Comparison of ENCODE assay signal across 8 mouse cellular contexts in the genomic region with DNA sequence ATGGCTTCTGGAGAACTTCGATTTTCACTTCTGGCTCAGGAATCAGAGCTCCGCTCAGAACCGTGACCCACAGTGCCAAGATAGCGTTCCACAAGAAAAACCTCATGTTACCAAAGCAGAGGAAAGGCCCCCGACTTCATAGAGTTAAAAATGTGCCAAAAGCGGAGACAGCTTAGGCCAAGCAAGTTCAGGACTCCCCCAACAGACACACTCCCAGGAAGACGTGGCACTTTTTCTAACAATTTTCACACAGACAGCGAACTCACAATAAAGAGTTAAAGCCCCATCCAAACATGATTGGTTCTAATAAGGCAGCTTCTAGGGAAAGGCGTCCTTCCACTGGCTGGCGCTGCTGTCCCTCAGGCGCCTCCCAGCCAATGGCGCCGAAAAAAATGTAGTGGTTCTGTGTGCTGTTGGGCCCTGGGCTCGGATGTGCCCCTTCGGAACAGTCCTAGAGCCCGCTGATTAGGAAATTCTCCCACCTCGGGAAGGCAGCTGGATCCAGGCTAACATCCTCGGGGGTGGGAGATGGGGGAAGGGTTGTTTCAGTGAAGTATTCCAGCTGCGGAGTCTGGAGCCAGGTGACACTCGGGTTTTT. TPM values are rescaled to one million over a fixed set of nuclear protein-coding genes. Genes with fewer than 3 reads are reported as not detected.
DNase-seq lines count a peak whose midpoint lies in the region; ATAC-seq and TF ChIP-seq lines count a peak whose summit lies in the region.

No protein-coding gene starts in this region.

- peak overlapping the region; percentile 76 for H3K4me3 ChIP-seq in E14TG2a.4 (replicated peaks; ENCODE audit: low read length)
- H3K4me3 ChIP-seq in forebrain, embryonic 11.5 days (ENCODE audit: low read depth, low read length) = peak overlapping the region; percentile 52
- H3K4me3 ChIP-seq in heart, embryonic 15.5 days = peak overlapping the region; percentile 76
- peak overlapping the region; percentile 67 for H3K4me3 ChIP-seq in liver, embryonic 13.5 days (replicated peaks)
- peak overlapping the region; percentile 61 for H3K4me3 ChIP-seq in stomach, embryonic 14.5 days (ENCODE audit: low read depth, low read length)

- H3K4me2 ChIP-seq in forebrain, embryonic 11.5 days (ENCODE audit: low read depth, low read length, severe bottlenecking) = peak overlapping the region; percentile 75
- peak overlapping the region; percentile 89 for H3K4me2 ChIP-seq in heart, embryonic 15.5 days
- H3K4me2 ChIP-seq in liver, embryonic 13.5 days = peak overlapping the region; percentile 96
- peak overlapping the region; percentile 64 for H3K4me2 ChIP-seq in stomach, embryonic 14.5 days (replicated peaks; ENCODE audit: low read depth, low read length)

- H3K27me3 ChIP-seq in E14TG2a.4 (ENCODE audit: insufficient read depth, low read length) = peaks cover 19% of the 10 kb centered on the region
- H3K27me3 ChIP-seq in forebrain, embryonic 11.5 days (ENCODE audit: control insufficient read depth, insufficient read depth, low read length) = no peaks in the 10 kb centered on the region
- no peaks in the 10 kb centered on the region for H3K27me3 ChIP-seq in heart, embryonic 15.5 days
- H3K27me3 ChIP-seq in liver, embryonic 13.5 days = peaks cover 16% of the 10 kb centered on the region
- no peaks in the 10 kb centered on the region for H3K27me3 ChIP-seq in stomach, embryonic 14.5 days (ENCODE audit: control insufficient read depth, insufficient read depth, low read length)

- WGBS in forebrain, embryonic 11.5 days = under 1% methylated on average over 20 of the region's 20 CpGs
- under 1% methylated on average over 20 of the region's 20 CpGs for WGBS in heart, embryonic 15.5 days
- under 1% methylated on average over 20 of the region's 20 CpGs for WGBS in liver, embryonic 13.5 days (ENCODE audit: insufficient replicate concordance)
- WGBS in stomach, embryonic 14.5 days = under 1% methylated on average over 20 of the region's 20 CpGs

- DNase-seq in c-Kit-positive CD71-positive TER-119-negative erythroid progenitor cells, embryonic 14.5 days (ENCODE audit: low read depth) = peak; percentile 85
- peak; percentile 88 for DNase-seq in forebrain, embryonic 11.5 days (ENCODE audit: low spot score)
- DNase-seq in kidney, postnatal 14 days = peak; percentile 96
- DNase-seq in liver, embryonic 13.5 days = peak; percentile 82
- peak; percentile 77 to 81 for DNase-seq in natural killer cell, adult 2 months (ENCODE audit: low spot score in 2 of 2)

- peaks cover 44% of the 10 kb centered on the region for H3K4me1 ChIP-seq in E14TG2a.4 (replicated peaks; ENCODE audit: low read depth, low read length)
- H3K4me1 ChIP-seq in forebrain, embryonic 11.5 days (replicated peaks; ENCODE audit: control insufficient read depth, insufficient read depth, low read length) = peaks cover 7% of the 10 kb centered on the region; the same call in 1 of the 2 replicates
- H3K4me1 ChIP-seq in heart, embryonic 15.5 days (replicated peaks) = peaks cover 38% of the 10 kb centered on the region
- H3K4me1 ChIP-seq in liver, embryonic 13.5 days (replicated peaks) = peaks cover 37% of the 10 kb centered on the region
- H3K4me1 ChIP-seq in stomach, embryonic 14.5 days (ENCODE audit: control insufficient read depth, insufficient read depth, low read length) = peaks cover 12% of the 10 kb centered on the region

- peak overlapping the region; percentile 67 for H3K9ac ChIP-seq in forebrain, embryonic 11.5 days (ENCODE audit: low read length)
- peak overlapping the region; percentile 66 for H3K9ac ChIP-seq in heart, embryonic 15.5 days
- H3K9ac ChIP-seq in liver, embryonic 13.5 days = peak overlapping the region; percentile 74
- peak overlapping the region; percentile 54 for H3K9ac ChIP-seq in stomach, embryonic 14.5 days (replicated peaks; ENCODE audit: low read depth, low read length)

- peak; percentile 84 for ATAC-seq in forebrain, embryonic 11.5 days (replicated peaks; ENCODE audit: low FRiP score)
- ATAC-seq in heart, embryonic 15.5 days (replicated peaks; ENCODE audit: insufficient number of reproducible peaks, insufficient read depth, low FRiP score, low read depth) = peak; percentile 70
- ATAC-seq in liver, embryonic 13.5 days (ENCODE audit: low read depth) = peak; percentile 77
- peak; percentile 88 for ATAC-seq in stomach, embryonic 14.5 days (ENCODE audit: insufficient number of reproducible peaks, insufficient read depth, low FRiP score, low read depth)

- 0 out of 2 replicates have a peak overlapping the region, but pooled peaks have one; percentile 25 for H3K27ac ChIP-seq in forebrain, embryonic 11.5 days (ENCODE audit: low read depth, low read length)
- H3K27ac ChIP-seq in heart, embryonic 15.5 days = peak overlapping the region; percentile 84
- no peak overlapping the region for H3K27ac ChIP-seq in liver, embryonic 13.5 days
- peak overlapping the region; percentile 40; the same call in 1 of the 2 replicates for H3K27ac ChIP-seq in stomach, embryonic 14.5 days (ENCODE audit: low read length)

- no peak for TF ChIP-seq CTCF in E14TG2a.4 (conservative IDR thresholded peaks at IDR 0.05; ENCODE audit: low read length)

- H3K9me3 ChIP-seq in E14TG2a.4 (ENCODE audit: low read length) = no peaks in the 10 kb centered on the region
- no peaks in the 10 kb centered on the region for H3K9me3 ChIP-seq in forebrain, embryonic 11.5 days (ENCODE audit: control insufficient read depth, low read length)
- no peaks in the 10 kb centered on the region for H3K9me3 ChIP-seq in heart, embryonic 15.5 days (replicated peaks)
- H3K9me3 ChIP-seq in liver, embryonic 13.5 days (replicated peaks) = no peaks in the 10 kb centered on the region
- H3K9me3 ChIP-seq in stomach, embryonic 14.5 days (ENCODE audit: control insufficient read depth, low read depth, low read length) = no peaks in the 10 kb centered on the region

- no peaks in the 10 kb centered on the region for H3K36me3 ChIP-seq in E14TG2a.4 (ENCODE audit: insufficient read depth, low read length)
- H3K36me3 ChIP-seq in forebrain, embryonic 11.5 days (ENCODE audit: control insufficient read depth, insufficient read depth, low read length) = no peaks in the 10 kb centered on the region
- no peaks in the 10 kb centered on the region for H3K36me3 ChIP-seq in heart, embryonic 15.5 days
- no peaks in the 10 kb centered on the region for H3K36me3 ChIP-seq in liver, embryonic 13.5 days
- H3K36me3 ChIP-seq in stomach, embryonic 14.5 days (ENCODE audit: control insufficient read depth, insufficient read depth, low read length) = no peaks in the 10 kb centered on the region

RNA-seq across cellular contexts. Expression of a gene that starts 1.9 kb away (rescaled TPM):
- 25.8 and 25.9 TPM in 2 replicates for polyA plus RNA-seq in forebrain, embryonic 11.5 days (2014; fragmentation: Nextera tagmentation; extraction: Ambion mirVana)
- 4.9 and 5.1 TPM in 2 replicates for polyA plus RNA-seq in heart, embryonic 15.5 days (2015; fragmentation: Nextera tagmentation; extraction: Ambion mirVana)
- 2.8 and 3.8 TPM in 2 replicates for polyA plus RNA-seq in liver, embryonic 13.5 days (2015; fragmentation: Nextera tagmentation; extraction: Ambion mirVana)
- 9.8 and 10.2 TPM in 2 replicates for polyA plus RNA-seq in stomach, embryonic 14.5 days (2014; fragmentation: Nextera tagmentation; extraction: Ambion mirVana)

RNA-seq across cellular contexts. Expression of a gene that starts 4.1 kb away (rescaled TPM):
- polyA plus RNA-seq in forebrain, embryonic 11.5 days (2014; fragmentation: Nextera tagmentation; extraction: Ambion mirVana) = 15.4 and 18.8 TPM in 2 replicates
- 22.2 and 26.4 TPM in 2 replicates for polyA plus RNA-seq in heart, embryonic 15.5 days (2015; fragmentation: Nextera tagmentation; extraction: Ambion mirVana)
- 4.3 and 5.4 TPM in 2 replicates for polyA plus RNA-seq in liver, embryonic 13.5 days (2015; fragmentation: Nextera tagmentation; extraction: Ambion mirVana)
- 33.1 and 36.7 TPM in 2 replicates for polyA plus RNA-seq in stomach, embryonic 14.5 days (2014; fragmentation: Nextera tagmentation; extraction: Ambion mirVana)

RNA-seq across cellular contexts. Expression of a gene that starts 26.7 kb away (rescaled TPM):
- polyA plus RNA-seq in forebrain, embryonic 11.5 days (2014; fragmentation: Nextera tagmentation; extraction: Ambion mirVana) = 102 and 123 TPM in 2 replicates
- 7.1 and 7.6 TPM in 2 replicates for polyA plus RNA-seq in heart, embryonic 15.5 days (2015; fragmentation: Nextera tagmentation; extraction: Ambion mirVana)
- 0.22 and 0.54 TPM in 2 replicates for polyA plus RNA-seq in liver, embryonic 13.5 days (2015; fragmentation: Nextera tagmentation; extraction: Ambion mirVana)
- 12.3 and 14.0 TPM in 2 replicates for polyA plus RNA-seq in stomach, embryonic 14.5 days (2014; fragmentation: Nextera tagmentation; extraction: Ambion mirVana)
